Mouse (Mus musculus): ENCODE results near the gene Aadacl2. TPM values are rescaled to one million over a fixed set of nuclear protein-coding genes. Genes with fewer than 3 reads are reported as not detected.

The Aadacl2 gene
- polyA plus RNA-seq (2015; fragmentation: Nextera tagmentation; extraction: Ambion mirVana), result not detected in 2 replicates

- Histone ChIP-seq H3K4me1 (ENCODE audit: control insufficient read depth, insufficient read depth, low read length) (no peaks in the 10 kb centered on the region), H3K27me3 (ENCODE audit: control insufficient read depth, insufficient read depth, low read depth, low read length) (no peaks in the 10 kb centered on the region), H3K4me3 (ENCODE audit: low read depth, low read length) (no peak within 1 kb of the TSS), H3K4me2 (ENCODE audit: low read length) (no peak within 1 kb of the TSS), H3K36me3 (ENCODE audit: control insufficient read depth, insufficient read depth, low read length) (no peaks in the 10 kb centered on the region), H3K9me3 (replicated peaks; ENCODE audit: control insufficient read depth, low read length, poor library complexity, severe bottlenecking) (no peaks in the 10 kb centered on the region), H3K27ac (ENCODE audit: low read length) (no peak within 1 kb of the TSS), H3K9ac (ENCODE audit: low read depth, low read length) (no peak within 1 kb of the TSS)
- ATAC-seq, result no peak
- 80% methylated on average over 1 of the region's 1 CpGs for WGBS
These were observed at the start of gene Aadacl2 for GRCm38 (mm10) chr3:60006443-60006842. TSS of gene Aadacl2 (plus strand) at chr3:60006743.

DNA sequence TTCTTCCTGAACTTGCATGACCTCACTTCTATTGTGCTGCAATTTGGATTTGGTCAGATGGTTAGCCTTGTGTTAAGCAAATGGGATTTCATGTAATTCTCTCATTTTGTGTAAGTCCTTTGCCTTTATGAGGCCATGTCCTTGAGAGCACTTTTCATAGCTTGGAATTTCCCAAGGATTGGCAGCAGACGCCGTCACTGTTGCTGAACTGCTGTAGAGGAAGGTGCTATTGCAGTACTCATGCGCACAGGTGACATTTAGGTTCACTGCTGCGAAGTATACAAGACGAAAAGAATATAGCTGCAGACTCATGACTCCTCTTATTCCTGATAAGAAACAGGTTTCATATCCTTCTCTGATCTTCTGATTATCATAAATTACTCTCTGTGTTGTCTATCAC lies 35.7 kb upstream of the Aadacl2 start:
- no peaks in the 10 kb centered on the region for H3K36me3 ChIP-seq (ENCODE audit: control insufficient read depth, insufficient read depth, low read length)
- H3K27me3 ChIP-seq (ENCODE audit: control insufficient read depth, insufficient read depth, low read depth, low read length), result no peaks in the 10 kb centered on the region
- ATAC-seq, result no peak
- no peak overlapping the region for H3K4me3 ChIP-seq (ENCODE audit: low read depth, low read length)
- no peak overlapping the region for H3K27ac ChIP-seq (ENCODE audit: low read length)
- no peaks in the 10 kb centered on the region for H3K9me3 ChIP-seq (replicated peaks; ENCODE audit: control insufficient read depth, low read length, poor library complexity, severe bottlenecking)
- H3K4me1 ChIP-seq (ENCODE audit: control insufficient read depth, insufficient read depth, low read length), result no peaks in the 10 kb centered on the region
- 79% methylated on average over 5 of the region's 5 CpGs for WGBS
- H3K9ac ChIP-seq (ENCODE audit: low read depth, low read length), result no peak overlapping the region
- no peak overlapping the region for H3K4me2 ChIP-seq (ENCODE audit: low read length)

DNA sequence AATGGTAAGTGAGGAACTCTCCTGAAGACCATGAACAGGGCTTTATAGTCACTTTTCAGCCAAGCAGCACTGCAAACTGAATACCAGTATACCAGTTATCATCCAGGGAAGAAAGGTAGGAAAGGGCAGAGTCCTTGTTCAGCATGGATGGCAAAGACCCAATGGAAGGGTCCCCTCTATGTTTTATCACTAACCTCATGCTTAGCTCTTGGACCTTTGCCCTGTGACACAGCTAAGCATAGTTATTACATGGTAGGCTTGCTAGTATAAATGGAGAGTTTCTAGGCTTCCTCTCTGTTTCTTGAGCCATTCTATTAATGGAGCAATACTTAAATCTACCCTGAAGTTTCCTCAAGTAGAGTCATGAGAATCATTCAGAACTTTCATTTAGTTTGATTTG lies 32.0 kb upstream of the Aadacl2 start:
- H3K27me3 ChIP-seq (ENCODE audit: control insufficient read depth, insufficient read depth, low read depth, low read length), result no peaks in the 10 kb centered on the region
- ATAC-seq, result no peak
- no peak overlapping the region for H3K27ac ChIP-seq (ENCODE audit: low read length)
- no peaks in the 10 kb centered on the region for H3K4me1 ChIP-seq (ENCODE audit: control insufficient read depth, insufficient read depth, low read length)
- H3K9me3 ChIP-seq (replicated peaks; ENCODE audit: control insufficient read depth, low read length, poor library complexity, severe bottlenecking), result no peaks in the 10 kb centered on the region
- no peak overlapping the region for H3K4me2 ChIP-seq (ENCODE audit: low read length)
- H3K36me3 ChIP-seq (ENCODE audit: control insufficient read depth, insufficient read depth, low read length), result no peaks in the 10 kb centered on the region
- H3K9ac ChIP-seq (ENCODE audit: low read depth, low read length), result no peak overlapping the region
- no peak overlapping the region for H3K4me3 ChIP-seq (ENCODE audit: low read depth, low read length)

DNA sequence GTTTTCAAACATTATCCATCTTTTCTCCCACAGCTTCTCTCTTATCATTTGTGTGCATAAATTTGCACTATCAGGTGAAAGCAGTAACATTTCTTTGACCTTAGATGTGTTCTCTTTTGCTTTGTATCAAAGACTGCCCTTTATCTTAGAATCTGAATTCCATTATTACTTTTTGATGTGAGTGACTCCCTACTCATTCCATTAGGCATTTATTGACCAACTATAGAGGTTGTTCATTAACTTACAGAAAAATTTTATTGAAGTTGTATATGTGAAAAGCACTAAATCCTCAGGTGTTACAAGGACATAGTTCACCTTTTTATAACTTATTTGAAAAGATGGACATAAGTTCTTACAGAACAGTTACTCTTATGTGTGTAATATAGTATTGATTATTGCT lies 2.9 kb upstream of the Aadacl2 start:
- Histone ChIP-seq H3K27ac (ENCODE audit: low read length) (no peak overlapping the region), H3K27me3 (ENCODE audit: control insufficient read depth, insufficient read depth, low read depth, low read length) (no peaks in the 10 kb centered on the region), H3K9me3 (replicated peaks; ENCODE audit: control insufficient read depth, low read length, poor library complexity, severe bottlenecking) (no peaks in the 10 kb centered on the region), H3K4me1 (ENCODE audit: control insufficient read depth, insufficient read depth, low read length) (no peaks in the 10 kb centered on the region), H3K36me3 (ENCODE audit: control insufficient read depth, insufficient read depth, low read length) (no peaks in the 10 kb centered on the region), H3K9ac (ENCODE audit: low read depth, low read length) (no peak overlapping the region), H3K4me3 (ENCODE audit: low read depth, low read length) (no peak overlapping the region), H3K4me2 (ENCODE audit: low read length) (no peak overlapping the region)
- no peak for ATAC-seq

DNA sequence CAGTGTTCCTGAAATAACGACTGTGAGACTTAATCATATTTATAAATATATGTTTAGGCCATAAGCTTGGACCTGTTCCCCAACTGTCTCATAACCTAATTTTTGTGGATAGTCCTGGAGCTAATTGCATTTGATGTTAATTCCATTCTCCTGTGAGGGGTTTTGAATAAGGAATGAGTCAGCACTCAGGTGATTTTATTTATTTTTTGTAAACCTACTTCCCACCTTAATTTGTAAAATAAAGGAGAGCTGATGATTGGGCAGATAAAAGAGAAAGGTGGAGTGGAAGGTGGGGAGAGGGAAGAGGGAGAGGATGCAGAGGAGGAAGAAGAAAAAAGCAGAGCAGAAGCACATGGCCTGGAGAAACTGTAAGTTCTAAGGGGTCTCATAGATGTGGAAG lies 18.9 kb downstream of the Aadacl2 start, which contains the start of gene Aadac:
Aadac (plus strand) TSS at position 301 of the 400 bp plus-strand sequence.
- H3K4me1 ChIP-seq (ENCODE audit: control insufficient read depth, insufficient read depth, low read length), result no peaks in the 10 kb centered on the region
- H3K27me3 ChIP-seq (ENCODE audit: control insufficient read depth, insufficient read depth, low read depth, low read length), result no peaks in the 10 kb centered on the region
- no peak within 1 kb of the TSS for H3K4me2 ChIP-seq (ENCODE audit: low read length)
- 82% methylated on average over 1 of the region's 1 CpGs for WGBS
- H3K9me3 ChIP-seq (replicated peaks; ENCODE audit: control insufficient read depth, low read length, poor library complexity, severe bottlenecking), result no peaks in the 10 kb centered on the region
- no peaks in the 10 kb centered on the region for H3K36me3 ChIP-seq (ENCODE audit: control insufficient read depth, insufficient read depth, low read length)
- no peak for ATAC-seq
- no peak within 1 kb of the TSS for H3K4me3 ChIP-seq (ENCODE audit: low read depth, low read length)
- H3K27ac ChIP-seq (ENCODE audit: low read length), result no peak within 1 kb of the TSS
- no peak within 1 kb of the TSS for H3K9ac ChIP-seq (ENCODE audit: low read depth, low read length)

DNA sequence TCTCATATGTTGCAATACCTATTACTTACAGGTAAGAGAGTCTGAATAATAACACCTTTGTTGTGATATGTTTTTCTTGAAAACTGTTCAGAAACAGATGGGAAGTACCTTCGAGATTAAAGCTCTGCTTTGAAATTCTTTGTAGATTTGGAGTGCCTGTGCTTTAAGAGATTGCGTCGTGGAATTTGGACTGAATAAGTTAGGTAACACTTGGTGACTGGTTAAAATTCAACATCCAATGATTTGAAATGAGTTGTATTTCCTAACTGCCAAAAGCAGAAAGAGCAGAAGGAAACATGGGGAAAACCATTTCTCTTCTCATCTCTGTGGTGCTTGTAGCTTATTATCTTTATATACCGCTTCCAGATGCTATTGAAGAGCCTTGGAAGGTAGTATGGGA lies 25.0 kb downstream of the Aadacl2 start:
- Histone ChIP-seq H3K4me2 (ENCODE audit: low read length) (no peak overlapping the region), H3K9ac (ENCODE audit: low read depth, low read length) (no peak overlapping the region), H3K4me1 (ENCODE audit: control insufficient read depth, insufficient read depth, low read length) (no peaks in the 10 kb centered on the region), H3K27ac (ENCODE audit: low read length) (no peak overlapping the region), H3K4me3 (ENCODE audit: low read depth, low read length) (no peak overlapping the region), H3K9me3 (replicated peaks; ENCODE audit: control insufficient read depth, low read length, poor library complexity, severe bottlenecking) (no peaks in the 10 kb centered on the region), H3K36me3 (ENCODE audit: control insufficient read depth, insufficient read depth, low read length) (no peaks in the 10 kb centered on the region), H3K27me3 (ENCODE audit: control insufficient read depth, insufficient read depth, low read depth, low read length) (no peaks in the 10 kb centered on the region)
- 87% methylated on average over 4 of the region's 4 CpGs for WGBS
- ATAC-seq, result no peak

- Histone ChIP-seq H3K9me3 (replicated peaks; ENCODE audit: control insufficient read depth, low read length, poor library complexity, severe bottlenecking) (no peaks in the 10 kb centered on the region), H3K4me1 (ENCODE audit: control insufficient read depth, insufficient read depth, low read length) (no peaks in the 10 kb centered on the region), H3K9ac (ENCODE audit: low read depth, low read length) (no peak overlapping the region), H3K4me3 (ENCODE audit: low read depth, low read length) (no peak overlapping the region), H3K27me3 (ENCODE audit: control insufficient read depth, insufficient read depth, low read depth, low read length) (no peaks in the 10 kb centered on the region), H3K4me2 (ENCODE audit: low read length) (no peak overlapping the region), H3K36me3 (ENCODE audit: control insufficient read depth, insufficient read depth, low read length) (no peaks in the 10 kb centered on the region), H3K27ac (ENCODE audit: low read length) (no peak overlapping the region)
- WGBS, result 92% methylated on average over 3 of the region's 3 CpGs
- ATAC-seq, result no peak
These were observed 39.8 kb downstream of the Aadacl2 start for GRCm38 (mm10) chr3:60046221-60046913.

- Histone ChIP-seq H3K9ac (ENCODE audit: low read depth, low read length) (no peak overlapping the region), H3K27ac (ENCODE audit: low read length) (no peak overlapping the region), H3K4me3 (ENCODE audit: low read depth, low read length) (no peak overlapping the region), H3K4me1 (ENCODE audit: control insufficient read depth, insufficient read depth, low read length) (no peaks in the 10 kb centered on the region), H3K27me3 (ENCODE audit: control insufficient read depth, insufficient read depth, low read depth, low read length) (no peaks in the 10 kb centered on the region), H3K4me2 (ENCODE audit: low read length) (no peak overlapping the region), H3K9me3 (replicated peaks; ENCODE audit: control insufficient read depth, low read length, poor library complexity, severe bottlenecking) (no peaks in the 10 kb centered on the region), H3K36me3 (ENCODE audit: control insufficient read depth, insufficient read depth, low read length) (no peaks in the 10 kb centered on the region)
- 77% methylated on average over 3 of the region's 3 CpGs for WGBS
- ATAC-seq, result no peak
These were observed 46.8 kb downstream of the Aadacl2 start for GRCm38 (mm10) chr3:60053231-60053927.

- no peaks in the 10 kb centered on the region for H3K36me3 ChIP-seq (ENCODE audit: control insufficient read depth, insufficient read depth, low read length)
- H3K9me3 ChIP-seq (replicated peaks; ENCODE audit: control insufficient read depth, low read length, poor library complexity, severe bottlenecking), result no peaks in the 10 kb centered on the region
- H3K4me3 ChIP-seq (ENCODE audit: low read depth, low read length), result no peak overlapping the region
- 93% methylated on average over 2 of the region's 2 CpGs for WGBS
- H3K27me3 ChIP-seq (ENCODE audit: control insufficient read depth, insufficient read depth, low read depth, low read length), result no peaks in the 10 kb centered on the region
- no peak overlapping the region for H3K9ac ChIP-seq (ENCODE audit: low read depth, low read length)
- no peak overlapping the region for H3K4me2 ChIP-seq (ENCODE audit: low read length)
- ATAC-seq, result no peak
- no peaks in the 10 kb centered on the region for H3K4me1 ChIP-seq (ENCODE audit: control insufficient read depth, insufficient read depth, low read length)
- H3K27ac ChIP-seq (ENCODE audit: low read length), result no peak overlapping the region
These were observed 47.4 kb downstream of the Aadacl2 start for GRCm38 (mm10) chr3:60053931-60054330.

All from midbrain, embryonic 16.5 days (tissue).